Mouse (Mus musculus) kidney, adult 11 months (tissue): Measurements from ENCODE around the gene AB124611.
"Not testable (repeated sequence)": the region's sequence is repeated elsewhere in the genome, so short reads cannot be mapped to it uniquely, and the experiment has no call there.

Source experiments
- DNase-seq: peaks from one replicate; pipeline ENCODE4 v3.0.0; 2022

Gene AB124611

GRCm38 (mm10) chr9:21525937-21526633, at the start of gene AB124611:
AB124611 (plus strand) TSS chr9:21526176.
- DNase-seq = no peak

GRCm38 (mm10) chr9:21477707-21478106, 48.3 kb upstream of the AB124611 start:
- no peak for DNase-seq

- no peak for DNase-seq
These were observed 41.9 kb upstream of the AB124611 start for GRCm38 (mm10) chr9:21484065-21484464.

- DNase-seq = not testable (repeated sequence)
These were observed 37.7 kb upstream of the AB124611 start for GRCm38 (mm10) chr9:21488246-21488645.

GRCm38 (mm10) chr9:21490696-21491095, 35.3 kb upstream of the AB124611 start:
- DNase-seq = no peak

- DNase-seq = no peak
These were observed 32.1 kb upstream of the AB124611 start for GRCm38 (mm10) chr9:21493907-21494306.

GRCm38 (mm10) chr9:21494726-21495125, 31.2 kb upstream of the AB124611 start:
- DNase-seq = no peak

- DNase-seq = no peak
These were observed 29.5 kb upstream of the AB124611 start for GRCm38 (mm10) chr9:21496308-21497049.

GRCm38 (mm10) chr9:21497050-21497542, 28.9 kb upstream of the AB124611 start:
- no peak for DNase-seq

GRCm38 (mm10) chr9:21497664-21498063, 28.3 kb upstream of the AB124611 start:
- DNase-seq = no peak

GRCm38 (mm10) chr9:21498284-21498902, 27.6 kb upstream of the AB124611 start:
- DNase-seq = no peak

- no peak for DNase-seq
These were observed 22.6 kb upstream of the AB124611 start for GRCm38 (mm10) chr9:21503352-21503751.

- no peak for DNase-seq
These were observed 20.2 kb upstream of the AB124611 start for GRCm38 (mm10) chr9:21505767-21506166.

- DNase-seq = no peak
These were observed 18.1 kb upstream of the AB124611 start for GRCm38 (mm10) chr9:21507753-21508430.

GRCm38 (mm10) chr9:21508871-21509404, 17.0 kb upstream of the AB124611 start:
- no peak for DNase-seq

- DNase-seq = peak; percentile 98
These were observed 15.9 kb upstream of the AB124611 start, which contains the start of gene Tmed1 for GRCm38 (mm10) chr9:21509772-21510688. Tmed1 (minus strand) TSS chr9:21510252.

GRCm38 (mm10) chr9:21510689-21511015, 15.3 kb upstream of the AB124611 start:
- DNase-seq = no peak

GRCm38 (mm10) chr9:21511052-21511451, 14.9 kb upstream of the AB124611 start:
- no peak for DNase-seq

- DNase-seq = no peak
These were observed 12.5 kb upstream of the AB124611 start for GRCm38 (mm10) chr9:21513466-21513865.

GRCm38 (mm10) chr9:21517947-21518495, 8.0 kb upstream of the AB124611 start:
- no peak for DNase-seq

- not testable (repeated sequence) for DNase-seq
These were observed 7.3 kb upstream of the AB124611 start for GRCm38 (mm10) chr9:21518690-21519089.
